ENCODE assay signal across 14 mouse cellular contexts in the genomic region with DNA sequence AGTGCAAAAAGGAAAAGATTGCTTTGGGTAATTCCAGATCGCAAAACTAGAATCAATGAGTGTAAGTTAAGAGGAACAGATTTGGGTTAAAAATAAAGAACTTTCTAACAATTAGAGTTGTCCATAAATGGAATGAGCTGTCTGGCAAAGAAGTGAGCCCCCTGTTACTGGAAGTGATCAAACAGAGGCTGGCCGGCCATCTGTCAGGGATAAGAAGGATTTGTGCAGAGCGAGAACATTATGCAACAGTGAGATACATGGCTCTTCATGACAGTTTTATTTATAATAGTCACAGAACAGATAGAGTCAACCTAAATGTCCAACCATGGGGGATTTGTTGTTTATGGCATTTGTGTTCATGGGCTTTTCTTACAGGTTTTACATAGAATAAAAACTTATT.
DNase-seq lines count a peak whose midpoint lies in the region.
"Had no signal": no experiment of that assay in that cellular context is flagged by ENCODE, and none has a peak within 500 bp of the region (broad histone marks: within the 10 kb centered on the region; RNA-seq: fewer than 3 reads in every experiment).

No protein-coding gene starts in this region.

- peak; percentile 18 for DNase-seq in cerebellum, adult 11-12 months
- no peak for DNase-seq in cerebellum, adult 11 months
- DNase-seq in brain, adult 2 months (ENCODE audit: low read depth, low spot score): peak; percentile 85
- peak; percentile 24 to 42 for DNase-seq in cerebellum, postnatal 10 days
- DNase-seq in layer of hippocampus, adult 9-11 months: peak; percentile 89
- DNase-seq in kidney, postnatal 4 days: no peak
- no peak for DNase-seq in thymus, postnatal 10 days (ENCODE audit: low spot score in 2 of 2)
- no peak for DNase-seq in spleen, adult 18-20 months
- DNase-seq: adrenal gland, adult 2 months; gastrocnemius, postnatal 25 days; kidney, adult 11 months; kidney, postnatal 14 days; lung, postnatal 14 days; thymus, postnatal 4 days had no signal

Comparison
In these comparisons a context has a peak if more than half of its experiments do, and no peak if none do; other contexts are left out.
1. DNase-seq: peak in cerebellum, adult 11-12 months (single experiment), brain, adult 2 months (single experiment), cerebellum, postnatal 10 days (2 of 2) and layer of hippocampus, adult 9-11 months (single experiment); none in cerebellum, adult 11 months (single experiment), kidney, postnatal 4 days (0 of 2), thymus, postnatal 10 days (0 of 2) and spleen, adult 18-20 months (0 of 2).